Mouse (Mus musculus): ENCODE results near the gene B4galnt2.
"Not testable (repeated sequence)": the region's sequence is repeated elsewhere in the genome, so short reads cannot be mapped to it uniquely, and the experiment has no call there.

B4galnt2 gene

GRCm38 (mm10) chr11:95896446-95897179, 18.1 kb downstream of the B4galnt2 start:
- no peak for DNase-seq (ENCODE audit: low spot score)

GRCm38 (mm10) chr11:95890462-95891051, 24.1 kb downstream of the B4galnt2 start:
- DNase-seq (ENCODE audit: low spot score): no peak

GRCm38 (mm10) chr11:95879861-95880260, 34.8 kb downstream of the B4galnt2 start:
- DNase-seq (ENCODE audit: low spot score): not testable (repeated sequence)

- peak; percentile 48 for DNase-seq (ENCODE audit: low spot score)
Observed at GRCm38 (mm10) chr11:95876296-95876695, 38.4 kb downstream of the B4galnt2 start.

GRCm38 (mm10) chr11:95875804-95876203, 38.9 kb downstream of the B4galnt2 start:
- no peak for DNase-seq (ENCODE audit: low spot score)

- no peak for DNase-seq (ENCODE audit: low spot score)
Observed at GRCm38 (mm10) chr11:95869918-95870470, 44.7 kb downstream of the B4galnt2 start.

- no peak for DNase-seq (ENCODE audit: low spot score)
Observed at GRCm38 (mm10) chr11:95869442-95869841, 45.2 kb downstream of the B4galnt2 start.

GRCm38 (mm10) chr11:95861397-95861796, 53.3 kb downstream of the B4galnt2 start:
- no peak for DNase-seq (ENCODE audit: low spot score)

- DNase-seq (ENCODE audit: low spot score): no peak
Observed at GRCm38 (mm10) chr11:95860071-95860490, 54.6 kb downstream of the B4galnt2 start.

- DNase-seq (ENCODE audit: low spot score): peak; percentile 55
Observed at GRCm38 (mm10) chr11:95859468-95859855, 55.2 kb downstream of the B4galnt2 start.

GRCm38 (mm10) chr11:95858528-95859467, 55.9 kb downstream of the B4galnt2 start:
- peak; percentile 99 for DNase-seq (ENCODE audit: low spot score)

GRCm38 (mm10) chr11:95857716-95858527, 56.8 kb downstream of the B4galnt2 start:
- no peak for DNase-seq (ENCODE audit: low spot score)

- no peak for DNase-seq (ENCODE audit: low spot score)
Observed at GRCm38 (mm10) chr11:95857306-95857705, 57.4 kb downstream of the B4galnt2 start.

GRCm38 (mm10) chr11:95853684-95854083, 61.0 kb downstream of the B4galnt2 start:
- DNase-seq (ENCODE audit: low spot score): peak; percentile 84

GRCm38 (mm10) chr11:95850898-95851297, 63.8 kb downstream of the B4galnt2 start:
- no peak for DNase-seq (ENCODE audit: low spot score)

- DNase-seq (ENCODE audit: low spot score): no peak
Observed at GRCm38 (mm10) chr11:95844935-95845334, 69.8 kb downstream of the B4galnt2 start.

- no peak for DNase-seq (ENCODE audit: low spot score)
Observed at GRCm38 (mm10) chr11:95843421-95843950, 71.2 kb downstream of the B4galnt2 start.

- DNase-seq (ENCODE audit: low spot score): no peak
Observed at GRCm38 (mm10) chr11:95842953-95843352, 71.7 kb downstream of the B4galnt2 start.

GRCm38 (mm10) chr11:95842074-95842681, 72.5 kb downstream of the B4galnt2 start, which contains the start of gene Abi3:
Abi3 (minus strand) TSS chr11:95842476.
- peak; percentile 81 for DNase-seq (ENCODE audit: low spot score)

- no peak for DNase-seq (ENCODE audit: low spot score)
Observed at GRCm38 (mm10) chr11:95841498-95841830, 73.2 kb downstream of the B4galnt2 start.
